Mouse (Mus musculus) testis, adult 2 months (tissue): ENCODE data around the gene Rps27rt.

Source experiments
- CTCF ChIP-seq: fragments of 200-500 bp; IDR thresholded peaks from 2 replicates; pipeline ENCODE4 v1.5.1; 2012; ENCODE audit warnings: low read depth, mild to moderate bottlenecking, inconsistent platforms, low read length, moderate library complexity; ENCODE audit not compliant: control insufficient read depth, insufficient read depth, insufficient replicate concordance
- POLR2A ChIP-seq: fragments of 200-500 bp; IDR thresholded peaks from 2 replicates; pipeline ENCODE4 v1.6.1; 2012; ENCODE audit warnings: low read depth, mild to moderate bottlenecking, inconsistent platforms, low read length, moderate library complexity; ENCODE audit not compliant: control insufficient read depth

GRCm38 (mm10) chr9:114977461-114978280, 4.9 kb downstream of the Rps27rt start:
- no peak for TF ChIP-seq CTCF
- TF ChIP-seq POLR2A = no peak
